In the genomic region with DNA sequence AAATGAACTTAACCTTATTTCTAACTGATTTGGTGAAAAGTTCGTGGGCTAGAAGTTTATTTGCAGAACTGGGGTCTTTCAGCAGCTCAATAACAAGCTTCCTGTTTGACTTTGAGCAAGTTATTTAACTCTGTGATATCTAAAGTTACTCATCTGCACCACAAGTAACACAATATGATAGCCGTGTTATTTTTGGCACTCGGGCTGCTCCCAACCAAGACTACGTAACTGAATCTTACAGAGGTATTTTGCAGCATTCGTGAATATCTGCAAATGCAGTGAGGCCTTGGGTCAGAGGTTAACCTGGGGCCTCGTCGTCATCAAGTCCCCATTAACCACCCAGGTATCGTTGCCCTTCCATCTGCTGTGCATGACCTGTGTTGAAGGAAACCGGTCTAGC, we compare ENCODE assay signal across 25 mouse cellular contexts.
A peak's percentile ranks its signal among the peaks of the same experiment; 100 is the strongest.
DNase-seq lines count a peak whose midpoint lies in the region; ATAC-seq and TF ChIP-seq lines count a peak whose summit lies in the region.
"Had no signal": no experiment of that assay in that cellular context is flagged by ENCODE, and none has a peak within 500 bp of the region (broad histone marks: within the 10 kb centered on the region; RNA-seq: fewer than 3 reads in every experiment).

No protein-coding gene starts in this region.

- no peak overlapping the region for H3K9ac ChIP-seq in kidney, embryonic 16.5 days (replicated peaks; ENCODE audit: low read length)
- H3K9ac ChIP-seq: embryonic facial prominence, embryonic 13.5 days; forebrain, embryonic 13.5 days; hindbrain, embryonic 13.5 days had no signal

- no peaks in the 10 kb centered on the region for H3K9me3 ChIP-seq in kidney, embryonic 16.5 days (ENCODE audit: low read length)
- H3K9me3 ChIP-seq: embryonic facial prominence, embryonic 13.5 days; forebrain, embryonic 10.5 days; forebrain, embryonic 13.5 days; hindbrain, embryonic 10.5 days; hindbrain, embryonic 13.5 days had no signal

- DNase-seq in heart, adult 11 months: peak; percentile 74
- DNase-seq in heart, postnatal 25 days (ENCODE audit: low spot score): no peak
- no peak for DNase-seq in kidney, postnatal 10 days
- peak; percentile 31 for DNase-seq in 3T3-L1 (ENCODE audit: low read depth, low spot score)
- DNase-seq in right cerebral cortex, postnatal 4 days: no peak
- DNase-seq: adrenal gland, postnatal 10 days; adrenal gland, postnatal 36 days; cerebellum, adult 18-20 months; cerebellum, adult 9-10 months; cerebellum, postnatal 14 days; gastrocnemius, postnatal 10 days; gastrocnemius, postnatal 36 days; heart, postnatal 36 days had no signal

- ATAC-seq in kidney, embryonic 16.5 days (ENCODE audit: low FRiP score, low TSS enrichment): no peak
- ATAC-seq: activated CD4-positive, CD25-positive, alpha-beta regulatory T cell, adult 4 months; CD4-positive, CD25-positive, alpha-beta regulatory T cell, adult 4 months; forebrain, embryonic 13.5 days; forebrain, embryonic 16.5 days; hindbrain, embryonic 16.5 days had no signal

- H3K27me3 ChIP-seq in kidney, embryonic 16.5 days (ENCODE audit: insufficient read depth, low read length): no peaks in the 10 kb centered on the region
- H3K27me3 ChIP-seq in myocyte (ENCODE audit: control insufficient read depth, insufficient read depth, insufficient read length): no peaks in the 10 kb centered on the region
- H3K27me3 ChIP-seq: embryonic facial prominence, embryonic 13.5 days; forebrain, embryonic 13.5 days; hindbrain, embryonic 13.5 days had no signal

- intact Hi-C loops in heart, postnatal 25 days (cut with DNase I): no loop called here

- no peak overlapping the region for H3K4me2 ChIP-seq in kidney, embryonic 16.5 days (replicated peaks; ENCODE audit: low read depth, low read length)
- H3K4me2 ChIP-seq in myocyte (ENCODE audit: low read depth): peak overlapping the region; percentile 18
- H3K4me2 ChIP-seq: embryonic facial prominence, embryonic 13.5 days; forebrain, embryonic 13.5 days; heart, embryonic 11.5 days; hindbrain, embryonic 13.5 days had no signal

- H3K4me1 ChIP-seq in kidney, embryonic 16.5 days (ENCODE audit: insufficient read depth, low read length): peaks cover 30% of the 10 kb centered on the region

- H3K4me3 ChIP-seq in kidney, embryonic 16.5 days (ENCODE audit: low read length): no peak overlapping the region
- H3K4me3 ChIP-seq in myocyte: no peak overlapping the region
- H3K4me3 ChIP-seq: embryonic facial prominence, embryonic 13.5 days; forebrain, embryonic 10.5 days; forebrain, embryonic 13.5 days; hindbrain, embryonic 10.5 days; hindbrain, embryonic 13.5 days had no signal

- H3K79me2 ChIP-seq in myocyte (ENCODE audit: control insufficient read depth, insufficient read depth): no peaks in the 10 kb centered on the region

- WGBS in kidney, embryonic 16.5 days: 20% methylated on average over 9 of the region's 9 CpGs

- no peak for TF ChIP-seq POLR2A in myocyte (IDR thresholded peaks at IDR 0.05; ENCODE audit: insufficient read length, low read depth)

- no peaks in the 10 kb centered on the region for H3K36me3 ChIP-seq in kidney, embryonic 16.5 days (ENCODE audit: insufficient read depth, low read length)
- H3K36me3 ChIP-seq in myocyte (ENCODE audit: control insufficient read depth, insufficient read depth): no peaks in the 10 kb centered on the region
- H3K36me3 ChIP-seq: embryonic facial prominence, embryonic 13.5 days; forebrain, embryonic 10.5 days; hindbrain, embryonic 10.5 days; hindbrain, embryonic 13.5 days had no signal

- peak overlapping the region; percentile 50 for H3K27ac ChIP-seq in kidney, embryonic 16.5 days (ENCODE audit: low read length)
- H3K27ac ChIP-seq: embryonic facial prominence, embryonic 13.5 days; forebrain, embryonic 10.5 days; forebrain, embryonic 13.5 days; hindbrain, embryonic 10.5 days; hindbrain, embryonic 13.5 days had no signal

- H3ac ChIP-seq in myocyte (ENCODE audit: control insufficient read depth, insufficient read length): no peak overlapping the region

TF ChIP-seq in myocyte, 11 proteins besides CTCF, POLR2A, EP300 and RAD21:
- TF ChIP-seq SRF (IDR thresholded peaks at IDR 0.05; ENCODE audit: control insufficient read depth, insufficient read length, low read depth): no peak
- no peak for TF ChIP-seq MYOG (IDR thresholded peaks at IDR 0.05; ENCODE audit: control insufficient read depth in 1 of 3, insufficient read depth in 1 of 3, insufficient read length in 2 of 3, low read depth in 2 of 3)
- TF ChIP-seq MYOD1 (IDR thresholded peaks at IDR 0.05; ENCODE audit: control insufficient read depth in 1 of 3, insufficient read length in 2 of 3, low read depth in 2 of 3): no peak
- no peak for TF ChIP-seq CEBPB (IDR thresholded peaks at IDR 0.05; ENCODE audit: insufficient read depth, poor library complexity, severe bottlenecking)
- no peak for TF ChIP-seq TCF12 (IDR thresholded peaks at IDR 0.05; ENCODE audit: insufficient read depth, poor library complexity, severe bottlenecking)
- TF ChIP-seq POLR2AphosphoS2 (IDR thresholded peaks at IDR 0.05; ENCODE audit: insufficient read length, low read depth): no peak
- TF ChIP-seq MAX (IDR thresholded peaks at IDR 0.05; ENCODE audit: low read depth): no peak
- no peak for TF ChIP-seq REST (IDR thresholded peaks at IDR 0.05; ENCODE audit: insufficient read depth, insufficient read length)
- TF ChIP-seq E2F4 (IDR thresholded peaks at IDR 0.05; ENCODE audit: insufficient read depth): no peak
- TF ChIP-seq TCF3 (IDR thresholded peaks at IDR 0.05; ENCODE audit: insufficient read length, low read depth): no peak
- no peak for TF ChIP-seq USF1 (IDR thresholded peaks at IDR 0.05; ENCODE audit: low read depth)
TF ChIP-seq in myocyte: peak in this region for 0.

Comparison
In these comparisons a context has a peak if more than half of its experiments do, and no peak if none do; other contexts are left out.
1. DNase-seq: peak in heart, adult 11 months (single experiment) and 3T3-L1 (single experiment); none in heart, postnatal 25 days (single experiment), kidney, postnatal 10 days (single experiment) and right cerebral cortex, postnatal 4 days (single experiment).